Mouse (Mus musculus) liver, adult 2 months (tissue): Measurements from ENCODE around the gene Ccdc85c.

Experiments used
- CTCF ChIP-seq: fragments of 200-500 bp; IDR thresholded peaks from 2 replicates; pipeline ENCODE4 v1.5.1; 2011; ENCODE audit warnings: low read depth, low read length, control low read depth
- POLR2A ChIP-seq: fragments of 200-500 bp; IDR thresholded peaks from 2 replicates; pipeline ENCODE4 v1.6.1; 2011; ENCODE audit warnings: low read length, control low read depth; ENCODE audit not compliant: insufficient read depth; ENCODE audit errors: extremely low read depth

- TF ChIP-seq CTCF = no peak
- TF ChIP-seq POLR2A = no peak
These were observed 47.7 kb downstream of the Ccdc85c start for GRCm38 (mm10) chr12:108227527-108227926.
